ENCODE assay signal across 19 mouse cellular contexts in genomic region chr1:137133734-137134133, GRCm38 (mm10).
DNase-seq lines count a peak whose midpoint lies in the region; ATAC-seq and TF ChIP-seq lines count a peak whose summit lies in the region.
"Had no signal": no experiment of that assay in that cellular context is flagged by ENCODE, and none has a peak within 500 bp of the region (broad histone marks: within the 10 kb centered on the region; RNA-seq: fewer than 3 reads in every experiment).

No protein-coding gene starts in this region.

- ATAC-seq in forebrain, embryonic 14.5 days, result no peak
- ATAC-seq in forebrain, embryonic 15.5 days (replicated peaks), result no peak
- ATAC-seq in neural tube, embryonic 15.5 days (ENCODE audit: low FRiP score), result peak; percentile 28; the same call in 1 of the 2 replicates
- ATAC-seq: activated CD4-positive, CD25-positive, alpha-beta regulatory T cell, adult 4 months; forebrain, embryonic 16.5 days; inflammation-experienced regulatory T-cells, adult 6 months; Patski had no signal

- no peak overlapping the region for H3K4me2 ChIP-seq in forebrain, embryonic 14.5 days (ENCODE audit: low read length)
- H3K4me2 ChIP-seq in forebrain, embryonic 15.5 days (replicated peaks), result no peak overlapping the region
- H3K4me2 ChIP-seq in neural tube, embryonic 15.5 days, result no peak overlapping the region
- H3K4me2 ChIP-seq: heart, embryonic 12.5 days; hindbrain, embryonic 15.5 days had no signal

- no peaks in the 10 kb centered on the region for H3K9me3 ChIP-seq in forebrain, embryonic 14.5 days (replicated peaks; ENCODE audit: control insufficient read depth, low read length)
- H3K9me3 ChIP-seq in forebrain, embryonic 15.5 days, result no peaks in the 10 kb centered on the region
- no peaks in the 10 kb centered on the region for H3K9me3 ChIP-seq in neural tube, embryonic 15.5 days (replicated peaks)
- H3K9me3 ChIP-seq: heart, embryonic 12.5 days; hindbrain, embryonic 15.5 days had no signal

- no peaks in the 10 kb centered on the region for H3K27me3 ChIP-seq in forebrain, embryonic 14.5 days (replicated peaks; ENCODE audit: control insufficient read depth, insufficient read depth, low read length)
- H3K27me3 ChIP-seq in forebrain, embryonic 15.5 days, result no peaks in the 10 kb centered on the region
- H3K27me3 ChIP-seq in neural tube, embryonic 15.5 days (replicated peaks), result no peaks in the 10 kb centered on the region
- H3K27me3 ChIP-seq: heart, embryonic 12.5 days; hindbrain, embryonic 15.5 days; Patski had no signal

- peak; percentile 14 for DNase-seq in forebrain, embryonic 14.5 days (ENCODE audit: low spot score)
- DNase-seq in brain, embryonic 14.5 days (ENCODE audit: low read depth), result peak; percentile 32
- peak; percentile 23 for DNase-seq in mesoderm, embryonic 11.5 days (ENCODE audit: low read depth, low spot score)
- DNase-seq in frontal cortex, adult 2 months (ENCODE audit: extremely low spot score in 1 of 2, low spot score in 1 of 2), result no peak
- no peak for DNase-seq in heart, postnatal 36 days
- DNase-seq: adrenal gland, postnatal 14 days; cerebellum, adult 11 months; cerebellum, adult 8-10 months; cerebellum, postnatal 14 days; gastrocnemius, adult 2 months; gastrocnemius, postnatal 25 days had no signal

- intact Hi-C loops in heart, postnatal 36 days (cut with DNase I), result no loop called here

- peaks cover 3% of the 10 kb centered on the region; the same call in 1 of the 2 replicates for H3K4me1 ChIP-seq in forebrain, embryonic 14.5 days (ENCODE audit: control insufficient read depth, insufficient read depth, low read length)
- peaks cover 9% of the 10 kb centered on the region for H3K4me1 ChIP-seq in forebrain, embryonic 15.5 days
- H3K4me1 ChIP-seq in neural tube, embryonic 15.5 days, result peaks cover 11% of the 10 kb centered on the region; the same call in 1 of the 2 replicates
- H3K4me1 ChIP-seq: heart, embryonic 12.5 days; hindbrain, embryonic 15.5 days had no signal

- WGBS in forebrain, embryonic 14.5 days, result 63% methylated on average over 7 of the region's 7 CpGs
- 53% methylated on average over 7 of the region's 7 CpGs for WGBS in forebrain, embryonic 15.5 days
- 25% methylated on average over 7 of the region's 7 CpGs for whole genome bisulfite sequencing in neural tube, embryonic 15.5 days

- no peak for TF ChIP-seq POLR2A in brain, embryonic 14.5 days (IDR thresholded peaks at IDR 0.05; ENCODE audit: borderline replicate concordance, extremely low read depth, insufficient read depth, insufficient read length, poor library complexity, severe bottlenecking)

- no peak overlapping the region for H3K27ac ChIP-seq in forebrain, embryonic 14.5 days (ENCODE audit: low read depth, low read length)
- H3K27ac ChIP-seq in forebrain, embryonic 15.5 days (replicated peaks), result no peak overlapping the region
- no peak overlapping the region for H3K27ac ChIP-seq in neural tube, embryonic 15.5 days (replicated peaks)
- H3K27ac ChIP-seq: gastrocnemius, adult 2 months; hindbrain, embryonic 15.5 days had no signal

- H3K9ac ChIP-seq in forebrain, embryonic 14.5 days (ENCODE audit: low read length), result no peak overlapping the region
- no peak overlapping the region for H3K9ac ChIP-seq in forebrain, embryonic 15.5 days (replicated peaks)
- H3K9ac ChIP-seq in neural tube, embryonic 15.5 days (replicated peaks), result no peak overlapping the region
- H3K9ac ChIP-seq: heart, embryonic 12.5 days; hindbrain, embryonic 15.5 days had no signal

- TF ChIP-seq CTCF in brain, embryonic 14.5 days (IDR thresholded peaks at IDR 0.05; ENCODE audit: borderline replicate concordance, extremely low read depth, insufficient read depth, insufficient read length), result no peak

- H3K4me3 ChIP-seq in forebrain, embryonic 14.5 days (ENCODE audit: low read depth, low read length), result no peak overlapping the region
- no peak overlapping the region for H3K4me3 ChIP-seq in forebrain, embryonic 15.5 days
- H3K4me3 ChIP-seq in neural tube, embryonic 15.5 days (replicated peaks), result no peak overlapping the region
- H3K4me3 ChIP-seq: gastrocnemius, adult 2 months; heart, embryonic 12.5 days; hindbrain, embryonic 15.5 days had no signal

- H3K36me3 ChIP-seq in forebrain, embryonic 14.5 days (ENCODE audit: control insufficient read depth, insufficient read depth, low read length), result no peaks in the 10 kb centered on the region
- no peaks in the 10 kb centered on the region for H3K36me3 ChIP-seq in forebrain, embryonic 15.5 days
- no peaks in the 10 kb centered on the region for H3K36me3 ChIP-seq in neural tube, embryonic 15.5 days
- H3K36me3 ChIP-seq: heart, embryonic 12.5 days; hindbrain, embryonic 15.5 days had no signal

Comparison
In these comparisons a context has a peak if more than half of its experiments do, and no peak if none do; other contexts are left out.
1. DNase-seq: peak in forebrain, embryonic 14.5 days (single experiment), brain, embryonic 14.5 days (single experiment) and mesoderm, embryonic 11.5 days (single experiment); none in frontal cortex, adult 2 months (0 of 2) and heart, postnatal 36 days (0 of 2).